Mouse (Mus musculus) liver, embryonic 14.5 days (tissue): ENCODE data around the gene Pdzd8.

Experiments used
- CTCF ChIP-seq: IDR thresholded peaks from 2 replicates; pipeline ENCODE4 v1.5.1; 2016; ENCODE audit warnings: antibody characterized with exemption, low read depth, control low read depth
- EP300 ChIP-seq: IDR thresholded peaks from 2 replicates; pipeline ENCODE4 v1.6.1; 2016; ENCODE audit warnings: antibody characterized with exemption, low read depth

- TF ChIP-seq CTCF (no peak), EP300 (no peak)
Observed at GRCm38 (mm10) chr19:59280841-59281240, 64.7 kb downstream of the Pdzd8 start.
